Mouse (Mus musculus): Measurements from ENCODE around the gene Carnmt1.

DNA sequence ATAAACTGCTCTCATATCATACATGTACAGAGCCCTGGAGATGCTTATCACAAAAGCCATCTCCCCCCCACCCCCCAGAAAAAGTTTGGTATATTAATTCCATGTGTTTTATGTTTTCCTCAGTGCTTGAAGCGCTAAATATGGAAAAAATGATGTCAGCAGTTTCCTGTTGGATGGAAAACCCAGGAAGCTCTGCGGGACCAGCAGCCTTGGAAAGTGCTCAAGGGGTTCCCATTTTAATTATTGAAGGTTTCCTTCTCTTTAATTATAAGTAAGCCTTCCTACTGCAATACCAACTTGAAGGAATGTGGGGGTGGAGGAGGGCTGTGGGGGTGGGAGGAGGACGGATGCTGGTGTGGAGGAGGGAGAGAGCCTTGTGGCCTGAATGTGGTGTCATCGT, 29.6 kb upstream of the Carnmt1 start:
- TF ChIP-seq CTCF (IDR thresholded peaks at IDR 0.05; ENCODE audit: low read depth, low read length) (no peak), POLR2A (IDR thresholded peaks at IDR 0.05; ENCODE audit: borderline replicate concordance, low read depth, low read length) (no peak)

Data from bone marrow macrophage, adult 2 months (primary cell).